Mouse (Mus musculus): ENCODE results near the gene Olfr774. TPM values are rescaled to one million over a fixed set of nuclear protein-coding genes. Genes with fewer than 3 reads are reported as not detected.
"Not testable (repeated sequence)": the region's sequence is repeated elsewhere in the genome, so short reads cannot be mapped to it uniquely, and the experiment has no call there.

The Olfr774 gene
- not detected for total RNA-seq (2022)

- DNase-seq (ENCODE audit: low spot score in 2 of 2): no peak
These were observed at the start of gene Olfr774 for GRCm38 (mm10) chr10:129235904-129236303. TSS of gene Olfr774 (plus strand) at chr10:129236204.

GRCm38 (mm10) chr10:129187319-129187718 lies 48.7 kb upstream of the Olfr774 start, which contains the start of gene Olfr773:
TSS of gene Olfr773 (minus strand) at chr10:129187419.
- not testable (repeated sequence) for DNase-seq (ENCODE audit: low spot score in 2 of 2)

DNA sequence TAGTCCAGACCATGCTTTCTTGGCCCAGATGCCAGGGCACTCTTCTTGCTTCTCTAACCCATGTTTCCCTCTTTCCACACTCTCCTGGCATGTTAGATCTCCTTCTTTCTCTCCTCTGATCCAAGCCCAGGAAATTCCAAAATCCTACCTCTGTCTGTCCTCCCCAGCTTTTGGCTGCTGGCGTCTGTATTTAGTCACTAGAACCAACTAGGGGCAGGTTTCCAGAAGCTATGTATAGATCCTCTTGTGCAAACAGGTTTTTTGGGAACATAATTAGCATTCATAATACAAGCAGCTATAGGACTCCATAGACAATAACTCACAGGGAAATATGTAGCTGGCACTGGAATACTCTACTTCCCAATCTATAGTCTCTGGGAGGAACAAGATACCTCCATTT lies 5.3 kb upstream of the Olfr774 start:
- DNase-seq (ENCODE audit: low spot score in 2 of 2): no peak

DNA sequence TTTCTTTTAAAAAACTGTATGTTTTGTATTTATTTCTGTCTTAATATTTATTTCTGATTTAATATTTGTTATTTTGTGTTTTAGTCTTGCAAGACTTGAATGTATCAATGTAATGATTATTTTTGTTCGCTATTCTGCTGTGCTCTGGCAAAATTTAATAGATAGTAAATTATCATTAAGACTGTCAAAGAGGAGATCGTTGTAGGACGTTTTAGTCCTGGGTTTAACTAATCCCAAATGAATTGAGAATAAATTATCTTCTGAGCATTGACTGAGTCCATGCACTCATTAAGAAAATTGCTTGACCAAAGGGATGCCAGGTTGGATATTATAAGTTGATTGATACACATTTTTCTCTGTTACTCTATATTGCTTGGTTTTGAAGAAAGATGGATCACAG lies 12.1 kb downstream of the Olfr774 start, which contains the start of gene Olfr775:
Olfr775 (plus strand) TSS at position 301 of the 400 bp plus-strand sequence.
- DNase-seq (ENCODE audit: low spot score in 2 of 2): no peak

- DNase-seq (ENCODE audit: low spot score in 2 of 2): no peak
These were observed 22.8 kb downstream of the Olfr774 start, which contains the start of gene Olfr776 for GRCm38 (mm10) chr10:129258827-129259226. TSS of gene Olfr776 (plus strand) at chr10:129259127.

DNA sequence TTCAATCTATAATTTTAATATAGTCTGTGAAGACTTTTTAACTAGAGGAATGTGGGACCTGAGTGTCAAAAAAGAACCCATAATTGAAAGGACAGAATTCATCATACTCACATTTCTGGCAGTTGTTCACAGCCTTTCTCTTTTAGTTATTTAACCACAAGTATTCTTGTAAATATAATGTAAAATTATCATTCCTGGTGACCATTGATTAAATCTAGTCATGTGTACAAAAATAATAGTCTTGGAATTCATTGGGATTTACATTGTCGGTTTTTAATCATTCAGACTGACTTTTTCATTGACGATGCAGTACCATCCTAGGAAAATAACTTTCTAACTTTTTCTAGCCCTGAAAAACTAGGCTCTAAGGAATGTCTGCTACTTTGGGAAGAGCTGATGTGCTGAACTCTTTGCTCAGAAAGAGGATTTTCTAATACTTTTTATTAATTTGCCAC lies 35.1 kb downstream of the Olfr774 start, which contains the start of gene Olfr777:
Olfr777 (minus strand) TSS at position 405 of the 455 bp plus-strand sequence.
- DNase-seq (ENCODE audit: low spot score in 2 of 2): no peak

Other genes with a start within 250 kb of the Olfr774 start
- gene Olfr9, start 246.8 kb upstream of the Olfr774 start, total RNA-seq (2022): not detected
- not detected for gene Olfr763, start 225.4 kb upstream of the Olfr774 start, total RNA-seq (2022)
- gene Olfr764-ps1, start 196.3 kb upstream of the Olfr774 start, total RNA-seq (2022): not detected
- not detected for gene Olfr765, start 186.2 kb upstream of the Olfr774 start, total RNA-seq (2022)
- gene Olfr766-ps1, start 167.2 kb upstream of the Olfr774 start, total RNA-seq (2022): not detected
- gene Olfr767, start 153.3 kb upstream of the Olfr774 start, total RNA-seq (2022): not detected
- not detected for gene Olfr768, start 136.8 kb upstream of the Olfr774 start, total RNA-seq (2022)
- not detected for gene Olfr769, start 118.3 kb upstream of the Olfr774 start, total RNA-seq (2022)
- gene Olfr770, start 97.2 kb upstream of the Olfr774 start, total RNA-seq (2022): not detected
- gene Olfr771, start 71.5 kb upstream of the Olfr774 start, total RNA-seq (2022): not detected
- not detected for gene Olfr772, start 58.3 kb upstream of the Olfr774 start, total RNA-seq (2022)
- not detected for gene Olfr773, start 48.8 kb upstream of the Olfr774 start, total RNA-seq (2022)
- gene Olfr775, start 12.2 kb downstream of the Olfr774 start, total RNA-seq (2022): not detected
- gene Olfr776, start 22.9 kb downstream of the Olfr774 start, total RNA-seq (2022): not detected
- gene Olfr777, start 35.3 kb downstream of the Olfr774 start, total RNA-seq (2022): not detected
- gene Olfr780, start 81.9 kb downstream of the Olfr774 start, total RNA-seq (2022): not detected
- not detected for gene Olfr781, start 92.7 kb downstream of the Olfr774 start, total RNA-seq (2022)
- not detected for gene Olfr782, start 112.6 kb downstream of the Olfr774 start, total RNA-seq (2022)
- gene Olfr784, start 147.9 kb downstream of the Olfr774 start, total RNA-seq (2022): under 1 TPM; 0.12 to 0.26 (median 0.16) TPM
- gene Olfr785, start 169.2 kb downstream of the Olfr774 start, total RNA-seq (2022): not detected
- not detected for gene Olfr786, start 191.1 kb downstream of the Olfr774 start, total RNA-seq (2022)
- gene Olfr787, start 225.7 kb downstream of the Olfr774 start, total RNA-seq (2022): not detected
- not detected for gene Olfr788, start 234.8 kb downstream of the Olfr774 start, total RNA-seq (2022)
- not detected for gene Olfr789, start 248.5 kb downstream of the Olfr774 start, total RNA-seq (2022)

Data from left cerebral cortex, adult 8-10 months (tissue).